Mouse (Mus musculus): ENCODE results near the gene Vps9d1. TPM values are rescaled to one million over a fixed set of nuclear protein-coding genes. Genes with fewer than 3 reads are reported as not detected.
"Not testable (repeated sequence)": the region's sequence is repeated elsewhere in the genome, so short reads cannot be mapped to it uniquely, and the experiment has no call there.

The Vps9d1 gene
- polyA plus RNA-seq, 1 experiment from 2014 or later: 10.7 TPM

DNA sequence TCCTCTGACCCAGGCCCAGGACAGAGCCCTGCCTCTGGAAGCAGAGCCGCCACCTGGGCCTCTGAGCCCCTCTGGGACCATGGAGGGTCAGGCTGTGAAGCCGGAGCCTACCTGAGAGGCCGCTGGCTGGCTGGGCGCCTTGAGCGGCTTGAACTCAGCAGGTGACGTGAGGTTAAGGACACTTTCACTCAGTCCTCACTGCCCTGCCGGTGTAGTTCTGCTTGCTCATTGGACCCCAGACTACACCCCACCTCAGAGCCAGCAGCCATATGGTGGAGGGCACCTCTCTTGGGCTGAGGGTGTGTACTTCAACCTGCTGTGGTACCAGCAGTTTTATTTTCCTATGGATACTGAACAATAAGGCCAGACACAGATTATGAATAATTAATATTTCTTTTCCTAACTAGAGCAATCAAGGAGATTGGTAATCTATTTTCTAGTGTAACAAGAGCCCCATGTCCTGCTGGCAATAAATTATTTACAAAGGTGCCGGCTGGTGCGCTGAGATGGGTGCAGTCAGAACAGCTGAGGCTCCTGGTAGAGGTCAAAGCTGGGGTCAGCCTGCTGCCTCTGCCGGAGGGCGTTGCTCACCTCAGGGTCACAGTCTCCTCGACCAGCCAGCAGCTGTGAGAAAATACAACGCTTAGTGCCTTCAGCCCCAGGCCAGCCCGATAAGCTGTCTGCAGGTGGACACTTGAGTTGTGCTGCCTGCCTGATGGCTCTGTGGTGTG, 13.9 kb upstream of the Vps9d1 start:
- no peaks in the 10 kb centered on the region for H3K9me3 ChIP-seq (ENCODE audit: control insufficient read depth, low read length)
- ATAC-seq (replicated peaks; ENCODE audit: low FRiP score) (0 out of 2 replicates have a peak, but pooled peaks have one; percentile 10), DNase-seq (ENCODE audit: low spot score) (no peak)
- H3K4me3 ChIP-seq (ENCODE audit: low read depth, low read length): no peak overlapping the region
- H3K9ac ChIP-seq (ENCODE audit: low read depth, low read length): no peak overlapping the region
- no peaks in the 10 kb centered on the region for H3K27me3 ChIP-seq (replicated peaks; ENCODE audit: control insufficient read depth, insufficient read depth, low read length)
- H3K4me1 ChIP-seq (replicated peaks; ENCODE audit: control insufficient read depth, insufficient read depth, low read length): no peaks in the 10 kb centered on the region
- peaks cover 40% of the 10 kb centered on the region for H3K36me3 ChIP-seq (ENCODE audit: control insufficient read depth, insufficient read depth, low read length)
- H3K27ac ChIP-seq (ENCODE audit: low read depth, low read length): no peak overlapping the region
- no peak overlapping the region for H3K4me2 ChIP-seq
- WGBS: 80% methylated on average over 14 of the region's 14 CpGs

DNA sequence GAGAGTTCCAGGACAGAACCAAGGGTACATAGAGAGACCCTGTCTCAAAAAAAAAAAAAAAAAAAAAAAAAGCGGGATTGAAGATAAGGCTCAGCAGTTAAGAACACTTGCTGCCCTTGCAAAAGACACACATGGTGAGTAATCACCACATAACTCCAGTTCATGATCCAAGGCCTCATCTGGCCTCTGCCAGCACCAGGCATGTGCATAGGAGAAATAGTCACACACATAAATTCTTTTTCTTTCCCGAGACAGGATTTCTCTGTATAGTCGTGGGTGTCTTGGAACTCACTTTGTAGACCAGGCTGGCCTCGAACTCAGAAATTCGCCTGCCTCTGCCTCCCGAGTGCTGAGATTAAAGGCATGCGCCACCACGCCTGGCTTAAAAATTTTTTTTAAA, 3.4 kb upstream of the Vps9d1 start:
- peaks cover 18% of the 10 kb centered on the region for H3K4me1 ChIP-seq (replicated peaks; ENCODE audit: control insufficient read depth, insufficient read depth, low read length)
- not testable (repeated sequence) for H3K9me3 ChIP-seq (ENCODE audit: control insufficient read depth, low read length); H3K4me3 ChIP-seq (ENCODE audit: low read depth, low read length); H3K4me2 ChIP-seq; H3K27ac ChIP-seq (ENCODE audit: low read depth, low read length); DNase-seq (ENCODE audit: low spot score); H3K27me3 ChIP-seq (replicated peaks; ENCODE audit: control insufficient read depth, insufficient read depth, low read length); ATAC-seq (replicated peaks; ENCODE audit: low FRiP score); H3K9ac ChIP-seq (ENCODE audit: low read depth, low read length)
- WGBS: 84% methylated on average over 8 of the region's 8 CpGs
- H3K36me3 ChIP-seq (ENCODE audit: control insufficient read depth, insufficient read depth, low read length): peaks cover 17% of the 10 kb centered on the region

DNA sequence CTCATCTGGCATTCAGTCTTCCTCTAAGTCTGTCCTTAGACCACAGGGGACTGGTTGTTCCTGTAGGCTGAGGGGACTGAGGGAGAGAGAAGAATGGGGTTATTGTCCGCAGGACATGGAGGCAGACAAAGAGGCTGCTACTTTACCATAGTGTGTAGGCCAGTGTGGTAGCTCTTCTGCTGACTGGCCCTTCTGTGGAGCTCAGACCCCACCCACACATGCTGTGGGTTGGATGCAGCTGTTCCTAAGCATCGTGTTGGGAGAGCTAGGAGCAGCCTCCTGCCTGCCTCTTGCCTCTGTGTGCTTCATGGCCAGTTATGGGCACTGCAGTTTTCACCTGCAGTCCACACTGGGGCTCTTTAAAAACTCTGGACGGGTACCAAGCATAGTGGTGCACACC, 3.0 kb upstream of the Vps9d1 start:
- ATAC-seq (replicated peaks; ENCODE audit: low FRiP score): no peak
- Histone ChIP-seq H3K4me3 (ENCODE audit: low read depth, low read length) (no peak overlapping the region), H3K4me1 (replicated peaks; ENCODE audit: control insufficient read depth, insufficient read depth, low read length) (peaks cover 19% of the 10 kb centered on the region), H3K4me2 (no peak overlapping the region), H3K27ac (ENCODE audit: low read depth, low read length) (no peak overlapping the region), H3K9me3 (ENCODE audit: control insufficient read depth, low read length) (no peaks in the 10 kb centered on the region), H3K36me3 (ENCODE audit: control insufficient read depth, insufficient read depth, low read length) (peaks cover 17% of the 10 kb centered on the region), H3K27me3 (replicated peaks; ENCODE audit: control insufficient read depth, insufficient read depth, low read length) (no peaks in the 10 kb centered on the region), H3K9ac (ENCODE audit: low read depth, low read length) (no peak overlapping the region)
- no peak for DNase-seq (ENCODE audit: low spot score)
- 90% methylated on average over 3 of the region's 3 CpGs for WGBS

DNA sequence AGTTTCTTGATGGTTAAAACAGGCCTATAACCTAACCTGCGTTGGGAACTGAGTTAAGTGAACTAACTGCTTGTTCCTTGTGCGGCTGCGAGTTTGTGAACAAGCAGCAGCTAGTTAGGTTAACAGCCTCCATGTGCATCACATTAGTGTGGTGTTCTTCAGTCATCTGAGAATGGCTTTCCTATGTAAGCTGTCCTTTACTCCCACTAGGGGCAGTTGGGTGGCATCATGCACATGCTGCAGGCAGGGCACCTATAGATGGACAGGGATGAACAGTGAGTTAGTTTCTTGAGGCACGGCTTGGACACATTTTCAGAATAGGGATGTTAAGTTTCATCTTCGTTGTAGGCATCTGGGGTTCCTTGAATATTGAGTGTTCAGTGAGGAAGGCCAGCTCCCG, 1.0 kb upstream of the Vps9d1 start:
- peaks cover 19% of the 10 kb centered on the region for H3K4me1 ChIP-seq (replicated peaks; ENCODE audit: control insufficient read depth, insufficient read depth, low read length)

DNA sequence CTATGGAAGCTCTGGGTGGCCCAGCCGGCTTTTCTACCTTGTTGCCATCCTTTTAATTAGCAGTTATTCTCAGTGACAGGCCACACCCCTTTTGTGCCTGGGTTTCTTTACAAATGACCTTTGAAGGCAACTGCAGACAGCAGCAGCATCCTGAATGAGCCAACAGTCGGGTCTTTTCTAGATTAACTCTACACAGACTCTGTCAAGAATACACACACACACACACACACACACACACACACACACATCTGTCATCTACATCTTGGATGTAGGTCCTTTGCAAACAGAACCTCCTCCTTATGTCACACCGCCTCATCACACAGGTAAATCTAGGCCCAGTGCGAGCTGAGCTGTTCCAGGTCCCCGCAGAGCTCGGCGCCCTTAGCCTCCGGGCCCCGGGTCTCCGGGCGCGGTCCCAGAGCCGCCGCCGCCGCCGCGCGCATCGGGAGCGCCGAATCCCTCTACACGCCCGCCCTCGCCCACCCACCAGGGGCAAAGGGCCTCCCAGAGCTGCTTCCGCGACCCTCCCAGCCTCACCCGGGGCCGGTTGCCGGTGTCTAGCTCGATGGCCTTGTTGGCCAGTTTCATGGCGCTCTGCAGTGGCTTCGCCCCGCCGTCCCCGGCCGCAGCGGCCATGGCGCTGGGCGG, 573 bp downstream of the Vps9d1 start:
- Histone ChIP-seq H3K9me3 (ENCODE audit: control insufficient read depth, low read length) (no peaks in the 10 kb centered on the region), H3K27me3 (replicated peaks; ENCODE audit: control insufficient read depth, insufficient read depth, low read length) (no peaks in the 10 kb centered on the region), H3K4me3 (ENCODE audit: low read depth, low read length) (peak overlapping the region; percentile 99), H3K4me2 (peak overlapping the region; percentile 94), H3K9ac (ENCODE audit: low read depth, low read length) (peak overlapping the region; percentile 94), H3K36me3 (ENCODE audit: control insufficient read depth, insufficient read depth, low read length) (peaks cover 24% of the 10 kb centered on the region), H3K4me1 (replicated peaks; ENCODE audit: control insufficient read depth, insufficient read depth, low read length) (peaks cover 19% of the 10 kb centered on the region), H3K27ac (ENCODE audit: low read depth, low read length) (peak overlapping the region; percentile 84)
- ATAC-seq (replicated peaks; ENCODE audit: low FRiP score) (peak; percentile 32), DNase-seq (ENCODE audit: low spot score) (no peak)
- under 1% methylated on average over 38 of the region's 40 CpGs for WGBS

More for the DNA sequence above, 1.0 kb upstream of the Vps9d1 start:
- Histone ChIP-seq H3K27me3 (replicated peaks; ENCODE audit: control insufficient read depth, insufficient read depth, low read length) (no peaks in the 10 kb centered on the region), H3K9ac (ENCODE audit: low read depth, low read length) (peak overlapping the region; percentile 94), H3K4me3 (ENCODE audit: low read depth, low read length) (peak overlapping the region; percentile 99), H3K4me2 (peak overlapping the region; percentile 94), H3K27ac (ENCODE audit: low read depth, low read length) (no peak overlapping the region), H3K36me3 (ENCODE audit: control insufficient read depth, insufficient read depth, low read length) (peaks cover 24% of the 10 kb centered on the region), H3K9me3 (ENCODE audit: control insufficient read depth, low read length) (no peaks in the 10 kb centered on the region)
- ATAC-seq (replicated peaks; ENCODE audit: low FRiP score): no peak
- WGBS: 66% methylated on average over 6 of the region's 6 CpGs
- DNase-seq (ENCODE audit: low spot score): no peak

DNA sequence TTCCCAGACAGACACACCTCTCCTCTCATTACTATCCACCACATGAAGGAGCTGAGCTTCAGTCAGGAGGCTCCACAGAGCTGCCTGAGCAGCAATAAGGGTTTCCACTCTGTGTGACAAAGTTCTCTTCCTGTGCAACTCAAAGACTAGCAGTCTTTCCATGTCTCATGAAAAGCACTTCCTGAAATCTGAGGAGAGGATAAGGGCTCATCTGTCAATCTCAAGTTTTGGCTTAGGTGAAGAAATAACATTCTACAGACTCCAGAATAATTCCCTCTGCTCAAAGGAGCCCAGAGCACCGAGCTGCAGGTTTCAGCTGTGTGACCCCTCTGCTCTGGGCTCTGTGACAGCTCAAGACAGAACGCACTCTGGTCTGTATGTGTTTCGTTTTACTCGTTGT, 1.2 kb downstream of the Vps9d1 start:
- Histone ChIP-seq H3K27me3 (replicated peaks; ENCODE audit: control insufficient read depth, insufficient read depth, low read length) (no peaks in the 10 kb centered on the region), H3K4me1 (replicated peaks; ENCODE audit: control insufficient read depth, insufficient read depth, low read length) (peaks cover 19% of the 10 kb centered on the region), H3K27ac (ENCODE audit: low read depth, low read length) (no peak overlapping the region), H3K9ac (ENCODE audit: low read depth, low read length) (peak overlapping the region; percentile 94; the same call in 1 of the 2 replicates), H3K9me3 (ENCODE audit: control insufficient read depth, low read length) (no peaks in the 10 kb centered on the region), H3K4me2 (peak overlapping the region; percentile 94), H3K36me3 (ENCODE audit: control insufficient read depth, insufficient read depth, low read length) (peaks cover 21% of the 10 kb centered on the region), H3K4me3 (ENCODE audit: low read depth, low read length) (peak overlapping the region; percentile 99)
- no peak for DNase-seq (ENCODE audit: low spot score)
- 59% methylated on average over 4 of the region's 4 CpGs for WGBS
- ATAC-seq (replicated peaks; ENCODE audit: low FRiP score): no peak

DNA sequence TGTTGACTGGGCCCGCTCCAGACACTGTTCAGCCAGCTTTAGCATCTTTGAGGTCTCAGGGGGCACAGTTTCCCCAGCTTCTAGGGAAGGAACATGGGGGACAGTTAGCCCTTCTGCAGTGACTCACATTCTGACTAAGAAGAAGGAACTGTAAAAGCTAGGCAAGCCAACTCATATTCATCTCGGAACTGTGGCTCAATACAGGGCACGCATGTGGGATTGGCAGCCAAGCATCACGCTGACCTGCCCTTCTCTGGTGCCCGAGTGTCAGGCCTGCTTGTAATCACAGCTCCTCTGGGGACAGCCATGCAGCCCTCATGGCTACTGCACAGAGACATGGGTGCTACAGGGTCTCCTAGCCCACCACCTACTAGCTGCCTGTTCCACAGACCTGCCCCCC, 3.2 kb downstream of the Vps9d1 start:
- Histone ChIP-seq H3K9ac (ENCODE audit: low read depth, low read length) (no peak overlapping the region), H3K9me3 (ENCODE audit: control insufficient read depth, low read length) (no peaks in the 10 kb centered on the region), H3K36me3 (ENCODE audit: control insufficient read depth, insufficient read depth, low read length) (peaks cover 7% of the 10 kb centered on the region; the same call in 1 of the 2 replicates), H3K4me1 (replicated peaks; ENCODE audit: control insufficient read depth, insufficient read depth, low read length) (peaks cover 19% of the 10 kb centered on the region), H3K4me3 (ENCODE audit: low read depth, low read length) (no peak overlapping the region), H3K27ac (ENCODE audit: low read depth, low read length) (no peak overlapping the region), H3K4me2 (no peak overlapping the region), H3K27me3 (replicated peaks; ENCODE audit: control insufficient read depth, insufficient read depth, low read length) (no peaks in the 10 kb centered on the region)
- no peak for DNase-seq (ENCODE audit: low spot score)
- 89% methylated on average over 5 of the region's 5 CpGs for WGBS
- no peak for ATAC-seq (replicated peaks; ENCODE audit: low FRiP score)

DNA sequence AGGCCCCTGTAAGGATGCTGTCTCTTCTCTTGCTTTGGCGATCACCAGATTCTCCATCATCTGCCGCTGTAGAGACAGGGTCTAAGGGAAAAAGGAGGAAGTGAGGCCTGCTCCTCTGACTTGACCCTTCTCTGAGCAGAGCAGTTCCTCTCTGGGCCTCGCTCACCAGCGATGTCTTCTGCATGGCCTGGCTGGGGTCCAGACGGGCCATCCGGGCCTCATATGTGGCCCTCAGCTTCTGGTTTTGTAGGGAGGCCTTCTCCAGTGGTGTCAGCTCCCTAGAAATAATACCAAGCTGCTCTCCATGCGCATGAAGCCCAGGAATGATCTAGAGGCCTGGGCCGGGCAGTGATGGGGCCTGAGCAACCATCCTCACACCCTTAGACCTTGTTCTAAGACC, 5.6 kb downstream of the Vps9d1 start:
- Histone ChIP-seq H3K4me3 (ENCODE audit: low read depth, low read length) (no peak overlapping the region), H3K4me1 (replicated peaks; ENCODE audit: control insufficient read depth, insufficient read depth, low read length) (peaks cover 9% of the 10 kb centered on the region), H3K27ac (ENCODE audit: low read depth, low read length) (no peak overlapping the region), H3K27me3 (replicated peaks; ENCODE audit: control insufficient read depth, insufficient read depth, low read length) (no peaks in the 10 kb centered on the region), H3K9me3 (ENCODE audit: control insufficient read depth, low read length) (no peaks in the 10 kb centered on the region), H3K36me3 (ENCODE audit: control insufficient read depth, insufficient read depth, low read length) (peaks cover 13% of the 10 kb centered on the region; the same call in 1 of the 2 replicates), H3K9ac (ENCODE audit: low read depth, low read length) (no peak overlapping the region), H3K4me2 (no peak overlapping the region)
- no peak for ATAC-seq (replicated peaks; ENCODE audit: low FRiP score)
- WGBS: 81% methylated on average over 8 of the region's 8 CpGs
- DNase-seq (ENCODE audit: low spot score): no peak

DNA sequence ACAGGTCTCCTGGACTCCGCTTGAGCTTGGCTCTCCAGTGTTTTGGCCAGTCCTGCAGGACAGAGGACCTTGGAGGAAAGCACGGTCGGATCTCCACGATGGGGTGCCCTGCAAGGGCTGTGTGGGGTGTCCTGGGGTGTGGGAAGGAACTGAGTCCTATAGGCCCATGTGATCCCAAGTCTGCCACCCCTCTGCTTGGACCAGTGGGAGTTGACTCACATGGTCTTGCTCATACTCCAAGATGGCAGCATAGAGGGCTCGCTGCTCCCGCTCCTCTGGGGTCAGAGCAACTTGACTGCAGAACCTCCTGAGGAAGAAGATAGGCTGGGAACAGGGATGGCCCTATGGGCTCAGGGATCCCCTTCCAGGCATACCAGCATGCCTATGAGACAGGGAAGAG, 6.4 kb downstream of the Vps9d1 start:
- Histone ChIP-seq H3K9ac (ENCODE audit: low read depth, low read length) (no peak overlapping the region), H3K9me3 (ENCODE audit: control insufficient read depth, low read length) (no peaks in the 10 kb centered on the region), H3K4me2 (no peak overlapping the region), H3K36me3 (ENCODE audit: control insufficient read depth, insufficient read depth, low read length) (peaks cover 13% of the 10 kb centered on the region; the same call in 1 of the 2 replicates), H3K27me3 (replicated peaks; ENCODE audit: control insufficient read depth, insufficient read depth, low read length) (no peaks in the 10 kb centered on the region), H3K4me1 (replicated peaks; ENCODE audit: control insufficient read depth, insufficient read depth, low read length) (peaks cover 3% of the 10 kb centered on the region), H3K4me3 (ENCODE audit: low read depth, low read length) (no peak overlapping the region), H3K27ac (ENCODE audit: low read depth, low read length) (no peak overlapping the region)
- DNase-seq (ENCODE audit: low spot score) (no peak), ATAC-seq (replicated peaks; ENCODE audit: low FRiP score) (no peak)
- 92% methylated on average over 6 of the region's 6 CpGs for WGBS

All from liver, embryonic 11.5 days (tissue).